Mouse (Mus musculus) WW6 (cell line): Measurements from ENCODE around the gene Wwc2.

ENCODE experiments used
- DNase-seq: peaks from one replicate; pipeline ENCODE4 v3.0.0-alpha.2; 2013; ENCODE audit warnings: low read depth, low spot score

Gene Wwc2

GRCm38 (mm10) chr8:47990911-47991820, at the start of gene Wwc2:
TSS of gene Wwc2 (minus strand) at chr8:47990924.
- DNase-seq, result no peak

- DNase-seq, result no peak
Measured at GRCm38 (mm10) chr8:48038261-48038934, 47.7 kb upstream of the Wwc2 start.

- DNase-seq, result no peak
Measured at GRCm38 (mm10) chr8:48032046-48032445, 41.3 kb upstream of the Wwc2 start.

GRCm38 (mm10) chr8:48030667-48031066, 39.9 kb upstream of the Wwc2 start:
- no peak for DNase-seq

- DNase-seq, result no peak
Measured at GRCm38 (mm10) chr8:48026796-48027195, 36.1 kb upstream of the Wwc2 start.

- DNase-seq, result no peak
Measured at GRCm38 (mm10) chr8:48023206-48023605, 32.5 kb upstream of the Wwc2 start.

- no peak for DNase-seq
Measured at GRCm38 (mm10) chr8:48019737-48020136, 29.0 kb upstream of the Wwc2 start.

- peak; percentile 72 for DNase-seq
Measured at GRCm38 (mm10) chr8:48016538-48016937, 25.8 kb upstream of the Wwc2 start.

- no peak for DNase-seq
Measured at GRCm38 (mm10) chr8:48014386-48014785, 23.7 kb upstream of the Wwc2 start.

GRCm38 (mm10) chr8:48013281-48013680, 22.6 kb upstream of the Wwc2 start:
- DNase-seq, result no peak

GRCm38 (mm10) chr8:48011871-48012270, 21.1 kb upstream of the Wwc2 start:
- DNase-seq, result no peak

- no peak for DNase-seq
Measured at GRCm38 (mm10) chr8:48010977-48011376, 20.3 kb upstream of the Wwc2 start.

GRCm38 (mm10) chr8:48009399-48009798, 18.7 kb upstream of the Wwc2 start:
- no peak for DNase-seq

- no peak for DNase-seq
Measured at GRCm38 (mm10) chr8:48008936-48009335, 18.2 kb upstream of the Wwc2 start.

GRCm38 (mm10) chr8:48006869-48007268, 16.1 kb upstream of the Wwc2 start:
- no peak for DNase-seq

GRCm38 (mm10) chr8:48002551-48002950, 11.8 kb upstream of the Wwc2 start:
- no peak for DNase-seq

GRCm38 (mm10) chr8:48001395-48001794, 10.7 kb upstream of the Wwc2 start:
- no peak for DNase-seq

- no peak for DNase-seq
Measured at GRCm38 (mm10) chr8:47996712-47997111, 6.0 kb upstream of the Wwc2 start.

- DNase-seq, result no peak
Measured at GRCm38 (mm10) chr8:47996126-47996525, 5.4 kb upstream of the Wwc2 start.

- no peak for DNase-seq
Measured at GRCm38 (mm10) chr8:47995391-47995790, 4.7 kb upstream of the Wwc2 start.

GRCm38 (mm10) chr8:47994618-47995274, 4.0 kb upstream of the Wwc2 start:
- no peak for DNase-seq

- peak; percentile 89 for DNase-seq
Measured at GRCm38 (mm10) chr8:47990386-47990772, 345 bp downstream of the Wwc2 start.
